Mouse (Mus musculus) MEL (cell line): Measurements from ENCODE around the gene Rab11a.

Source experiments
- CTCF ChIP-seq, 3 experiments: IDR thresholded peaks in 2 of 3; conservative IDR thresholded peaks in 1 of 3; 2 replicates each; pipeline ENCODE4 v1.5.1; 2011 to 2012; ENCODE audit warnings: low read length in 3 of 3, low read depth in 2 of 3, mild to moderate bottlenecking in 2 of 3, improper control_type of control experiment in 1 of 3, inconsistent platforms in 1 of 3, mixed read lengths in 1 of 3, moderate library complexity in 1 of 3; ENCODE audit not compliant: control insufficient read depth in 1 of 3, insufficient read depth in 1 of 3, poor library complexity in 1 of 3, severe bottlenecking in 1 of 3
- KAT2A ChIP-seq: conservative IDR thresholded peaks from 2 replicates; pipeline ENCODE4 v1.6.1; 2012; ENCODE audit warnings: low read depth, low read length, improper control_type of control experiment, inconsistent platforms
- POLR2A ChIP-seq, 2 experiments: IDR thresholded peaks; 2 replicates each; pipeline ENCODE4 v1.6.1; 2011 to 2012; ENCODE audit warnings: low read length in 2 of 2, mild to moderate bottlenecking in 2 of 2, control low read depth in 1 of 2, improper control_type of control experiment in 1 of 2, low read depth in 1 of 2, moderate library complexity in 1 of 2; ENCODE audit not compliant: control insufficient read depth in 1 of 2, insufficient read depth in 1 of 2, poor library complexity in 1 of 2
- RCOR1 ChIP-seq: IDR thresholded peaks from 2 replicates; pipeline ENCODE4 v1.6.1; 2012; ENCODE audit warnings: low read depth, mild to moderate bottlenecking, inconsistent platforms, low read length, improper control_type of control experiment
- UBTF ChIP-seq: IDR thresholded peaks from 2 replicates; pipeline ENCODE4 v1.6.1; 2012; ENCODE audit warnings: low read depth, mild to moderate bottlenecking, inconsistent platforms, low read length, improper control_type of control experiment, moderate library complexity, borderline replicate concordance; ENCODE audit not compliant: insufficient read depth

GRCm38 (mm10) chr9:64764824-64765223 is 27.3 kb upstream of the Rab11a start:
- TF ChIP-seq CTCF (IDR thresholded peaks at IDR 0.05 in 2 of 3, conservative IDR thresholded peaks at IDR 0.05 in 1 of 3; ENCODE audit: control insufficient read depth in 1 of 3, insufficient read depth in 1 of 3, low read depth in 2 of 3, low read length in 3 of 3, poor library complexity in 1 of 3, severe bottlenecking in 1 of 3) (no peak), POLR2A (IDR thresholded peaks at IDR 0.05; ENCODE audit: control insufficient read depth in 1 of 2, insufficient read depth in 1 of 2, low read depth in 1 of 2, low read length in 2 of 2, poor library complexity in 1 of 2) (no peak), KAT2A (no peak), RCOR1 (peak; percentile 82), UBTF (no peak)
